Mouse (Mus musculus) fat pad, adult 2 months (tissue): ENCODE results near the gene 1700029P11Rik.
A peak's percentile ranks its signal among the peaks of the same experiment; 100 is the strongest.

Source experiments
- DNase-seq: peaks from one replicate; pipeline ENCODE4 v3.0.0-alpha.2; 2011; ENCODE audit warnings: low read depth, low spot score; ENCODE audit errors: extremely low read depth

The 1700029P11Rik gene

DNA sequence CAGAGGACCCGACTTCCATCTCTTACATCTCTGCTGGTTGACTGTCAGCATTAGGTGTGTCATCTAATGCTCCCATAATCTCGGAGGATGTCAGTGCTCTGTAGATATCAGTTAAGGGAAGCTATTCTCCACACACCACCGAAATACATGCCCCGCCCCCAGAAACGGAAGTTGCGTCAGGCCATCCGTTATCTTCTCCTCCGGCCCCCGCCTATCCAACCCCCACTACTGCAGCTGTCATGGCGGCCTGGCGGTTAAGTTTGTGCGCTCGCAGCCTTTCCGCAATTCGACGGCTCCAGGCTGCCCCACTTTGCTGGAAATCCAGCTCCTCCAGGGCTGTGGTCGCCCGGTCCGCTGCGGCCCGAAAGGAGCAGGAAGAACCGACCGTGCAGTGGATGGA lies at the start of gene 1700029P11Rik:
1700029P11Rik (plus strand) TSS at position 220 of the 400 bp plus-strand sequence.
- DNase-seq, result no peak

DNA sequence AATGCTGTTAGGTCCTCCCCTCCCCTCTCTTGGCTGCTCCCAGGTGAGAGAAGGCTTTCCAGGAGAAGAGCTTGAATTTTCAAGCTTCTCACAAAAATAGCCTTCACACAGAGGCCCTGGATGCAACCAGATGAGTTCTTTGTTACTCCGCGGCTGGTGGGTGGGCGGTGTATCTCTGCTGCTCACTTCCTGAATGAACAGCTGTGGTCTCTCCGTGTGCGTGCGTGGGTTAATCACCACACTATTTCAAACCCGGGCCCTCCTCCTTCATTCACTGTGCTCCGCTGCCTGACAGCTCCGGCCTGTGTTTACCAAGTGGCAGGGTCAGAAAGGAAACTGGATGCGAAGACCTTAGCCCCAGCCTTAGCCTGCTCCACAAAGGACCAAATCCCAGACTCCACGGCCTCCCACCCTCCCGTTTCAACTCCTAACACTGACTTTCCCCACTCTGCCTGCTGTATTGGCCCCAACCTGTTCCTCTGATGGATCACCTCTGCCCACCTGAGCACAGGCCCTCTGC lies 47.3 kb upstream of the 1700029P11Rik start:
- no peak for DNase-seq

DNA sequence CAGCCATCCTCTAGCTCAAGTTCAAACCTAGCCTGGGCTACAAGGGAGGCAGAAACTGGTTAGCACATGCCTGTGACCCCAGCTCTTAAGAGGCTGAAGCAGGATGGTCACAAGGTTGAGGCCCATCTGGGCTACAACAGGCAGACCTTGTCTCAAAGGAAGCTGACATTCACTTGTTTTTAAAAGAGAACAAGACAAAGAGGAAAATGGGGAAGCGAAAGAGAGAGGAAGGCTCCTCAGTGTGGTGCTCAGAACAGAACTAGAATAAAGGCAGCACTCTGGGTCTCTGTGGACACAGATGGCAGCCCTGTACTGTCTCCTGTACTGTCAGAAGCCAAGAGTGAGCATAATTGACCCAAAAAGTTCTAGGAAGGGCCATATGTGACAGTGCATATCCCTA lies 46.4 kb upstream of the 1700029P11Rik start:
- no peak for DNase-seq

DNA sequence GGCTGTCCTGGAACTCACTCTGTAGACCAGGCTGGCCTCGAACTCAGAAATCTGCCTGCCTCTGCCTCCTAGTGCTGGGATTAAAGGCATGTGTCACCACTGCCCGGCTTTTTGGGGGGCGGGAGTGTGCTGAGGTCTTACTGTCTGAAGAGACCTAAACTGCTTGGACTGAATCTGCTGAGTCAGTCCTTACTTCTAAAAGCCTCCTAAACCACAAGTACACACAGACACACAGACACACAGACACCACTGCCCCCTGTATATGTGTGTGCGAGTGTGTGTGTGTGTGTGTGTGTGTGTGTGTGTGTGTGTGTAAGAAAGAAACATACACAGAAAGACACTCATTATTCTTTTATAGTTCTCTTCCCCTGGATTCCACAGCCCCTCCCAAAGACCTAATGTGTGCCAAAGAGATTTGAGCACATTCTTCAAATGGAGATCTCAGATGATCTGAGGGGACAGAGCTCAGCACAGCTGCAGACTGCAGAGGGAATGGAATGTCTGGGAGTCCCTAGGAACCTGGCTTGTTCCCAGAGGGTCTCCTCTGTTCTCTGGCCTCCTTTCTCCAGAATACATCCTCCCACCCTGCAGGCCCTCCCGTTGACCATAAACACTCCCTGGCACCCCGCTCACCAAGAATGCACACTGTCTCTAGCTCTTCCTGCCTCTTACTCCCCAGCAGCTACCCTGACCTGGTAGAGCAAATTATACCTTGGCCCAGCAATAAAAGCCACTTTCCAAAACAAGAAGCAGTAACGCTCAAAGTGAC lies 44.3 kb upstream of the 1700029P11Rik start:
- no peak for DNase-seq

DNA sequence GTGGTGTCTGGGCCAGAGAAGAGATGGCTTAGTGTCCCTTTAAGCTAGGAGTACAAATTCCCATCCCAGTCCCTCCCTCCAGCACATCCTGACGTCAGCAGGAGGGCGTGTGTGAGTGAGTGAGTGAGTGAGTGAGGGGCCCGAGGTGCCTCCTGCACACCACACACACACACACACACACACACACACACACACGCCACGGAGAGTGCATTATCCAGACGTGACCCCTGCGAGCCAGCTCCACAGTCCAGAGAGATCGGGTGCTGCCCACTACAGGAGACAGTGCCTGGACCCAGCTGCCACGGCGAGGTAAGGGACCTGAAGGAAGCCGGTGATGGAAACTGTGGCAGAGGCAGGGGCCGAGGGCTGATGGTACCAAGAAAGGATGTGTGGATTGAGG lies 43.7 kb upstream of the 1700029P11Rik start, which contains the start of gene Csdc2:
Csdc2 (plus strand) TSS at position 81 of the 400 bp plus-strand sequence.
- DNase-seq, result no peak

DNA sequence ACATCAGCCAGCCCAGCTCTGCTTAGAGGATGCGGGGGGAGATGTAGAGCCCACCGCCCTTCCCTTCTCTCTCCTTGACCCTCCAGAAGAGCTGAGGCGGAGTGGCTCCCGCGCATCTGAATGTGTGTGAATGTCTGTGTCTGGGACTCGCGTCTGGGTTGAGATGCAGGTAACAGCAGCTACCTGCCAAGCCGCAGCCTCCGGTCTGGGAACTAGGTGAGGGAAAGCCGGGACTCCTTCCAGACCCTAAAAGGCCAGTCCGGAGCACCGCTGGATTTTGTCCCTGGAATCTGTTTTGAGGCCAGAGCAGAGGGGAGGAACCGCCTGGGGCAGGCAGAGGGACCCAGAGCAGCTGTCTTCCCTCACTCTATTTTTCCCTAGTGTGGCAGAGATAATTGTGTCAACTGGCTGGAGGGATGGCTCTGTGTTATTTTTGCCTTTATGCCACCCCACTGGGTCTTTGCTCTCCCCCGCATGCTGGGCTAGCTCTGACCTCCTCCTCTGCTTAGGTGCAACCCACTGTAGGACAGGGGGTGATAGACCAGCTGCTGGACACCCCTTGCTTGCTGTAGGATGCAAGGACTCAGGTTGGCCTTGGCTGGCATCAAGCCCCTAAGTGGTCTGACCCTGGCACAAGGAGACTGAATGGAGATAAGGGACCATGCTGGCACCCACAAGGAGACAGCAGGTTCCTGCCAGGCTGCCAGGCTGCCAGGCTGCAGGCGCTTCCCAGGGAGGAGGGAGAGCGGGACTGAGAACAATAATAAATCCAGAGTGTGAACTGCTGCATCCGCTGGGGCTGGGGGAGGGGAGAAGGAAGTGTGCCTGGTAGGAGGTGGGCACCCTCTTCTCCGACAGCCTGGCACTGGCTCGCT lies 43.0 kb upstream of the 1700029P11Rik start:
- DNase-seq, result no peak

DNA sequence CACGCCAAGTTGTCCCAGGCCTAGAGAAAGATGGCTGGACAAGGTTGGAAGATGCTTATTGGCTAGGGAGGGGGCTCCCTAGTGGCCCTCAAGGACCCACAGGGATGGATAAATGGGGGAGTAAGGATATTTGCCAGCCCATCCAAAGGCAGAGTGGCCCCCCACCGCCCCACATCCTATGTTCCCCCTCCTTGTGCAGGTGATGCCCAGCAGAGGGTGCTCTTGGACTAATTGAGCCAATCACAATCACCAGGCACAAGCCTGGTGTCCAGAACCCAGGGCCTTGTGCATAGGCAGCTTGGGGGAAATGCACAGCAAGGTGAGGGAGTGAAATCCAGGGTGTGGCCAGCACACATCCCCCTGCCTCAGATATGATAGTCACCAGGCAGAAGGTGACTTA lies 42.1 kb upstream of the 1700029P11Rik start:
- no peak for DNase-seq

DNA sequence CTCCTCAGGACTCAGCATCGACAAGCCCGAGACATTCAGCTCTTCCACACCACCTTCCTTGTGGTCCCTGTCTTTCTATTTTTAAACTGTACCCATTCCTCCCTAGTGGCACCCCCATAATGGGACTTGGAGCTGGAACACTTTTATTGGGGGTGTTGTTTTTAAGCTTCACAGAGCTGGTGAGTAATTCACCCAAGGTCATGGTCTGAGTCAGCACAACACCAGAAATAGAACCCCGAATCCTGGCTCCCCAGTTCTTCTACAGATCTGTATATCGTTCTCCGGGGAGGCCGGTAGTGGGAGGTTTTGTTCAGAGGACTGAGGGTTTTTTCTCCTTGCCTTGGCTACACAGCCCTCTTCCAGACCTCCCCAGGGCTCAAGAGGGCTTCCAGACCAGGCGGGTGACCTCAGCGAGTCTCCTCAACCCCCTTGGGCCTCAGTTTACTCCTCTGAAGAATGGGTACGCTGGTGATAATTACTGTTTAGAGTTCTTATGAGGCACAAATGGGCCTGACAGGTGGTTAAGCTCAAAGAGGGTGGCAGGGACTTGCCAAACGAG lies 41.1 kb upstream of the 1700029P11Rik start:
- DNase-seq, result no peak

DNA sequence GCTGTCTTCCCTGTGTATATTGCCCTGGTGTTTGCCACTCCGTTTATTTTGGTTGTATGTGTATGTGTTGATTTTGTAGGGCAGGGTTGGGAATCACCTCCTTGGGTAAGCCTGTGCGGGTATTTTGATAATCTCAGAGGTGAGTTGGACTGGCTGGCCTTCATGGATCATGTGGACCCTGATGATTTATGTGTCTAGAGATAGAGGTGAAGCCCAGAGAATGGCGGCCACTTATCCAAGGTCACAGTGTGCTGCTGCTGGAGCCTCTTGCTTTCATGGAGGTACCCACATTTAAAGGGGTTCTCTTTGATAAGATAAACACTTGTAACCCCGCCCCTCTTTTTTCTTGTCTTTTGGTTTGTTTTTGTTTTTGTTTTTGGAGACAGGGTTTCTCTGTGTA lies 40.6 kb upstream of the 1700029P11Rik start:
- DNase-seq, result no peak

DNA sequence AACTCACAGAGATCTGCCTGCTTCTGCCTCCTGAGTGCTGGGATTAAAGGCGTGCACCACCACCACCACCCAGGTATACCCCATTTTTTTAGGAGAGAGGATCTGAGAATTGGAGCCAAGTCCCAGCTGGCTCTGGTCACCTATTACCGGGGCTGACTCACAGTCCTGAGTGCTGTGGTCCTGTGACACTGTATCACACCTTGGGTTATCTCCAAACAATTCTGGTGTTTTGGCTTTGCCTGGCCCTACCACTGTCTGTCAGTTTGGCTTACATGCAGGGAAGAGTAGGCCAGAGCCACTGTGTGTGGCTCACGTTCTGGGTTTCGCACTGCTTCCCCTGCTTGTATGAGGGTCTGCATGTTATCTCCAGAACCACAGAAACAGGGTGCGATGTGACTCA lies 40.1 kb upstream of the 1700029P11Rik start:
- DNase-seq, result no peak

DNA sequence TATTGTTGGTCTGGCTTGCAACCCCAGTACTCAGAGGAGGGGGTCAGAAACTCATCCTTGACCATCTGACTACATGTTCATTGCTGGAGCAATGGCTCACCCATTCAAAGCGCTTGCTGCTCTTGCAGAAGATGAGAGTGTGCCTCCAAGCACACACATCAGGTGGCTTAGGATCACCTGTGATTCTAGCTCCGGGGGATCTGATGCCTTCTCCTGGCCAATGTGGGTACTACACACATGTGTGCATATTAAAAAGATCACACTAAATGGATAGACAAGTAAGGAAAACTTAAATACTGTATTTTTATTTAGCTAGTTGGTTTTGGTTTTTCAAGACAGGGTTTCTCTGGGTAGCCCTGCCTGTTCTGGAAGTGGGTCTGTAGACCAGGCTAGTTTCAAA lies 39.3 kb upstream of the 1700029P11Rik start:
- DNase-seq, result no peak

DNA sequence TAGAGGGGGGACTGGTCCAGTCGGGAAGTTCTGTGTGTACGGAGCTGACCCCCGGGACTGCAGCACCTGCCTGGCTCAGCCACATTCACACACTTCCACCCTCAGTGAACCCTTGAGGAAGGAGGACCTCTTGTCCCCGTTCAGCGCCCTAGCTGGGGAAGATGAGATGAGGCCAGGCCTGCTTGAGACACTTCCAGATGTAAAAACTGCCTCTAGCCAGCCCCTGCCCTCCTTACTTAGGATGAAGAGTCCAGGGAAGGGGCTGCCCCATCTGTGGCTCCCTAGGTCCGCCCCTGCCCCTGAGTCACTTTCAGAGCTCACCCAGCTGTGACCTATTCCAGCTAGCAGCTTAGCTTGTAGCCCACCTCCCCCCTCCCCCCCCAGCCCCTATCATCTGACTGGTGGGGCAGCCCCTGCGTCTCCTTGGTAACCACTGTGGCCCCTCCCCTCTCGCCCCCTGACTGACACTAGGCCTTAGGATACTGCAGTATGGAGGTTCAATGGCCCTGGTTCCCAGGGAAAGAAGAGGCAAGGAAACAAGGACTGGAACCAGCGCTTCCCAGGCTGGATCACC lies 37.1 kb upstream of the 1700029P11Rik start:
- no peak for DNase-seq

DNA sequence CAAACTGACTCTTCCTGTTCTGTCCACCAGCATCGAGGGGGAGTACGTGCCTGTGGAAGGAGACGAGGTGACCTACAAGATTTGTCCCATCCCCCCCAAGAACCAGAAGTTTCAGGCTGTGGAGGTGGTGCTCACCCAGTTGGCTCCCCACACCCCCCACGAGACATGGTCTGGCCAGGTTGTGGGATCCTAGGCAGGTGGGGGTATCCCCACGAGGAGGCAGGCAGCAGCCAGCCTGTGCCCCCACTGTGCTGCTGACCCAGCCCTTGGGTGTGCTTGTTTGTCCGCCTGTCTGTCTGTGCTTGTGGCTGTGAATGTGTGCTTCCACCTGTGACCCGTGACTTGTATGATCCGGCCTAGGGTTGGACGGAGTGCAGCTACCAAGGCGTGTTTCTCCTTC lies 31.3 kb upstream of the 1700029P11Rik start:
- DNase-seq, result no peak

DNA sequence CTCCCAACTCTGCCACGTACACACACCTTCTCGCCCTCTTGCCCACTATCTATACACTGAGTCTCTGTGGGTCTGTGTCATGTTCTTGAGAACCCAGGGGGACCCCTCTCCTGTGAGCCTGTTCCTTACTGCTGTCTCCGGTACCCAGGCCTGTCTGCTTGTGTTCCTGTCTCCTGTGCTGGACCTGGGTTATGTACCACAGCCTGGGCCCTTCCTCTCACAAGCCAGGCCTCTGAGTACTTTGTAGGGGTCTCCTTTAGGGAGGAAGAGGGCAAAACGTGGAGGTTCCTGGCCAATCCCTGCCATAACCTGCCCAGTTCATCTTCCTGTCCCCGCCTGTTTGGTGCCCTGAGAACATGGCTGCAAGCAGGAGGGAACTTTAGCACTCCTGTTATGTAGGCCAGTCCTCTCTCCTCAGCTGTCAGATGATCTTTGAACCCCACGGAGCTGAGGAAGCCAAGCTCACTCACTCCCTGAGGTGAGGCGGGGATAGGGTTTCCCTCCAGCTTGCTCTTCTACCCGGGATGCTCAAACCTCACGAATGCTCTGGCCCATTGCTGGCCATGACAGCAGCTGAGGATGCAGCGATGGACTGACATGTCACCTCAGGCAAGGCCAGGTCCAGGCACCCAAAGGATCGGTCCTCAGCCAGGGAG lies 30.7 kb upstream of the 1700029P11Rik start:
- DNase-seq, result no peak

DNA sequence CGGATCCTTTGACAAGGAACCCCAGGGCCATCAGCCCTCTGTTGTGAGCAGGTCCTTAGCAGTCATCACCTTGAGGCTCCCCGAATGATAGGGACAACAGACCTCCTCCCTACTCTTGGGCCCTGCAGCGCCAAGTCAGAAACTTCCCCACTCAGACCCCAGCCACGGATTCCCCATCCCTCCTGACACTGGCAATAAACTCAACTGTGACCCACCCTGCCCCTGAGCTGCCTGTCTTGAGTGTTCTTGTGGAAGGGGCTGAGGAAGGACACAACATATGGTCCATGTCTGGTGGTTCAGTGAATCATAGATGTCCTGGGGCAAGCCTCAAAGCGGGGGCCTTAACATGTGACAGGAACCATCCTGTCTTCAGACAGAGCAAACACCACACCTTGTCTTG lies 29.6 kb upstream of the 1700029P11Rik start:
- DNase-seq, result no peak

DNA sequence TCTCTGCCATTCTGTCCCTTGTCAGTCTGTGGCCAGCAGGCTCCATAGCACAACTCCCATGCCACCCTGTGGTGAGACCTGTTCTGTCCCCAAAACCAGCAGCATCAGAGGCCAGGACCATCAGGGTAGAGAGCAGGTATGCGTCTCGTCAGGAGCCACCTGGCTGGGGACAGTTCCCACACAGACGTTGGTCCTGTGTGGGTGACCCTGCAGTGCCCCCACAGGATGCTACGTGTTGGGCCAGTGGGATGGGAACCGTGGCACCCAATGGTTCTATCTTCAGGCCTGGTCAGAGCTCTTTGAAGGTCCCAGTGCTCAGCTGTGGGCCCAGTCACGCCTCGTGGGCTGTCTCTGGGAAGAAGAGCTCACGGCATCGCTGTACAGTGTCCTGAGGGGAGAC lies 29.2 kb upstream of the 1700029P11Rik start:
- no peak for DNase-seq

DNA sequence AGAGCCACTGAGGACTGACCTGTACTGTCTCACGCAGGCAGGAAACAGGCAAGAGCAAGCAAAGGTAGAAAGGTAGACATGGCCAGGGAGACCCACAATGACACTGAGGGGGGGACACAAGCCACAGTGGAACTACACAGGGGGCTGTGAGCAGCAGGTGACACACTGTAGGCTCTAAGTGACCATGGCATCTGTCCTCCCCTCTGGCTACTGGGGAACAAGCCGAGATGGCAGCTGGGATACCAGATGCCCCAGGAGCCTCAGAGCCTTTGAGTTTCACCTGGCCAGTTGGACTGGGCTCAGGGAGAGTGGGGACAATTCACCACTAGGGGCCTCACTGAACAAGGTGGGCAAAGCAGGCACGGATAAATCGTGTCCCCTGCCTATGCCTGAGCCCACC lies 28.0 kb upstream of the 1700029P11Rik start:
- no peak for DNase-seq

DNA sequence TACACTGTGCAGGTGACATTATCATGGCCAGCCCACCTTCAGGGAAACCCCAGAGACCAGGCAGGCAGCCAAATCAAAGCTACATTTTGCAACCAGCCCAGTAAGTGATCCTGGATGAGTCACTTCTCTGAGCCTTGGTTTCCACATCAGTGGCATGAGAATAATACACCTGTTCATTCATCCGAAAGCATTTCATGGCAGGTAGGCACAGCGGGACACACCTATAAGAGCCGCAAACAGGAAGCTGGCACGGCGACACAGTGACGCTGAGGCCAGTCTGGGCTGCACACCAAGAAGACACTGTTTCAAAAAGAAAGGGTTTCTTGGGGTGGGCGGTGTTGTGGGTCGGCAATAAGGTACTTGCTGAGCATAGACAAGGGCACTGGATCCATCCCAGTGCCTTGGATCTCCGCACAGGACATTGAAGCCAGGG lies 26.2 kb upstream of the 1700029P11Rik start:
- DNase-seq, result peak; percentile 74

DNA sequence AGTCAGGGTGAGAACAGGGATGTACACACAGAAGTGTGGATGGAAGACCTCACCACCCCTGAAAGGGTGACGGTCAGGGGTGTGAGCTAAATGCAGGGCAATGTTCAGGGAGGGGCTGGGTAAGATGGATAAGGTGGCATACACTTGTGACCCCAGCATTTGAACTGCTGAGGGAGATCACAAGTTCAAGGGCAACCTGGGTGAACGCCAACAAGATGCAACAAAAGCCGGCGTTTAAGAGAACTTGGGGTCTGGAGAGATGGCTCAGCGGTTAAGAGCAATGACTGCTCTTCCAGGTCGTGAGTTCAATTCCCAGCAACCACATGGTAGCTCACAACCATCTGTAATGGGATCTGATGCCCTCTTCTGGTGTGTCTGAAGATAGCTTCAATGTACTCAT lies 25.6 kb upstream of the 1700029P11Rik start:
- DNase-seq, result no peak

DNA sequence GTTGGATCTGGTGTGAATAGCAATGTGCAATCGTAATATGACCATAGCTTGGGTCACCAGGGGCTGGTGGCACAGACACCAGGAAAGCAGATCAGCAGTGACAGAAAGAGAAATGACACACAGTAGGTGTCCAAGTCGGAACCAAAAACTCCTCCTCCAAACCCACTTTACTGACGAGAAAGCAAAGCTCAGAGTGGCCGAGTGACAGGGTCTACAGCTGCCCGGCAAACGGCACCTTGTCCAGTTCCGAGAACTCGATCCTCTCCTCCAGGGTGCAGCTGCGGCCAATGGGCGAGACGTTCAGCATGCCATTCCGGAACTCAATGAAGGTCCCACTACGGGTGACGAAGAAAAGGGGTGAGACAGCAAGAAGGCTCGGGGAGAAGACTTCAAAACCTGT lies 24.9 kb upstream of the 1700029P11Rik start:
- no peak for DNase-seq

DNA sequence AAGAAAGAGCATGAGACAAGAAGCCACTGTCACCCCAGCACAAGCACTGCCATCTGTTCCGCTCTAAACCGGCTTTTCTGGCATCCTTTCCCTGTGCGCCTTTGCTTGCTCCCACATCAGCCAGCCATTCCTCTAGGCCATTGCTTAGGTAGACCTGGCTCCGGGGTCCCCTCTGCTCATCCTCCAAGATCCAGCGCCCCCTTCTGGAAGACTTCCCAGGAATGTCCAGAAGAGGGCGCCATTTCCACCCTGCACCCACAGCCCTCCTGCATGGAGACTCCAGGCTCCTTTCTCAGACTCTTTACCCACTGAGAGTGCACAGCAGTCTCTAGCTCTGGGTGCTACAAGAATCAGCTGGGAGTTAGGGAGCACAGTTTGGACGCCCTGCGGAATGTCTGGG lies 23.9 kb upstream of the 1700029P11Rik start:
- DNase-seq, result no peak
